Comparison of ENCODE assay signal across 7 mouse cellular contexts in the genomic region with DNA sequence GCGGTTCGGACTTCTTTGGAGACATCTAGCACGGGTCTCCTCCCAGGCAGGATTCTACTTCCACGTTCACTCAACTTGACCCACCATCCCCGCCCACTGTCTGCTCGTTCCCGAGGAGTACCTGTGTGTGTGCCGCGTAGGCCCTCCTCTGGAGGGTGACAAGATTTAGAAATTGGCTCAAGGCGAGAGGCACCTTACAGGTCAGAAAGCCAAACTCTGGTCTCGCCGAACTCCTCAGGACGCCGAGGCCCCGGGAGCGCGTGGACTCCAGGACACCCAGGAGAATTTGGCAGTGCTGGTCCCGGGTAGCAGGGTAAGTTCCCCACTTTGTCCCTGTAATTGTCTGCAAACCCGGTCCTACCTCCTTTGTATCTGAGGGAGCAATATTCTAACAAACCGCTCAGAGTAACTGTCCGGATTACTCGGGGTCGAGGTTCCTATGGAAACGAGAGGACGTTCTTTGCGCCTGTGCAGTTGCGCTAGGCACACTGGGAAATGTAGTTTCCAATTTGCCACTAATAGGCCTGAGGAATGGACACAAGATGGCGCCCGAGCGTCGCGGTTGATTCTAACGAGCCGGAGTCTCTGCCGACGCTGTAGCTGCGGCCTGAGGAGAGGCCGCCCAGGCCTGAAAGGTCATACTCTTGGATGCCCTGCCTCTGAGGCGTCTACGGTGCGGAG. TPM values are rescaled to one million over a fixed set of nuclear protein-coding genes. Genes with fewer than 3 reads are reported as not detected.
DNase-seq lines count a peak whose midpoint lies in the region; ATAC-seq and TF ChIP-seq lines count a peak whose summit lies in the region.

No protein-coding gene starts in this region.

- peak overlapping the region; percentile 81 for H3K4me2 ChIP-seq in embryonic facial prominence, embryonic 12.5 days (replicated peaks)
- peak overlapping the region; percentile 92 for H3K4me2 ChIP-seq in limb, embryonic 12.5 days
- peak overlapping the region; percentile 68 for H3K4me2 ChIP-seq in midbrain, embryonic 15.5 days

- no peaks in the 10 kb centered on the region for H3K9me3 ChIP-seq in embryonic facial prominence, embryonic 12.5 days
- H3K9me3 ChIP-seq in limb, embryonic 12.5 days: peaks cover 3% of the 10 kb centered on the region; the same call in 1 of the 2 replicates
- H3K9me3 ChIP-seq in midbrain, embryonic 15.5 days: no peaks in the 10 kb centered on the region

- H3K9ac ChIP-seq in embryonic facial prominence, embryonic 12.5 days: peak overlapping the region; percentile 52
- H3K9ac ChIP-seq in limb, embryonic 12.5 days (replicated peaks): peak overlapping the region; percentile 66
- H3K9ac ChIP-seq in midbrain, embryonic 15.5 days: peak overlapping the region; percentile 55

- peak overlapping the region; percentile 58 for H3K4me3 ChIP-seq in embryonic facial prominence, embryonic 12.5 days
- peak overlapping the region; percentile 67 for H3K4me3 ChIP-seq in kidney, adult 2 months (ENCODE audit: insufficient read depth, low read depth, low read length)
- peak overlapping the region; percentile 61 for H3K4me3 ChIP-seq in limb, embryonic 12.5 days (replicated peaks)
- peak overlapping the region; percentile 51 for H3K4me3 ChIP-seq in midbrain, embryonic 15.5 days
- H3K4me3 ChIP-seq in spleen, adult 2 months (ENCODE audit: extremely low read depth, insufficient read depth, insufficient read length): peak overlapping the region; percentile 62

- H3K27ac ChIP-seq in embryonic facial prominence, embryonic 12.5 days: no peak overlapping the region
- peak overlapping the region; percentile 50 for H3K27ac ChIP-seq in kidney, adult 2 months (ENCODE audit: insufficient read depth, low read depth, low read length)
- no peak overlapping the region for H3K27ac ChIP-seq in limb, embryonic 12.5 days
- peak overlapping the region; percentile 40; the same call in 1 of the 2 replicates for H3K27ac ChIP-seq in midbrain, embryonic 15.5 days
- H3K27ac ChIP-seq in spleen, adult 2 months (ENCODE audit: insufficient read depth, low read length): no peak overlapping the region

- TF ChIP-seq POLR2A in kidney, adult 2 months (IDR thresholded peaks at IDR 0.05; ENCODE audit: low read depth, low read length): no peak
- TF ChIP-seq POLR2A in spleen, adult 2 months (IDR thresholded peaks at IDR 0.05; ENCODE audit: low read depth, low read length): no peak

- peak; percentile 97 for TF ChIP-seq CTCF in kidney, adult 2 months (conservative IDR thresholded peaks at IDR 0.05; ENCODE audit: insufficient read depth, insufficient read length, low read depth, low read length)
- peak; percentile 97 for TF ChIP-seq CTCF in spleen, adult 2 months (IDR thresholded peaks at IDR 0.05; ENCODE audit: extremely low read depth, insufficient read depth, insufficient read length, insufficient replicate concordance)

- DNase-seq in adrenal gland, postnatal 25 days: peak; percentile 91
- peak; percentile 95 to 98 for DNase-seq in heart, adult 18-20 months
- peak; percentile 97 for DNase-seq in kidney, adult 2 months
- DNase-seq in spleen, adult 2 months (ENCODE audit: low read depth in 1 of 2, low spot score in 2 of 2): peak; percentile 85 to 89

- no peaks in the 10 kb centered on the region for H3K27me3 ChIP-seq in embryonic facial prominence, embryonic 12.5 days
- H3K27me3 ChIP-seq in kidney, adult 2 months (replicated peaks; ENCODE audit: control insufficient read depth, insufficient read depth, low read length): no peaks in the 10 kb centered on the region
- no peaks in the 10 kb centered on the region for H3K27me3 ChIP-seq in limb, embryonic 12.5 days
- no peaks in the 10 kb centered on the region for H3K27me3 ChIP-seq in midbrain, embryonic 15.5 days (replicated peaks)
- no peaks in the 10 kb centered on the region for H3K27me3 ChIP-seq in spleen, adult 2 months (ENCODE audit: control insufficient read depth, insufficient read depth, low read length)

- H3K4me1 ChIP-seq in embryonic facial prominence, embryonic 12.5 days: no peaks in the 10 kb centered on the region
- no peaks in the 10 kb centered on the region; the same call in 1 of the 2 replicates for H3K4me1 ChIP-seq in kidney, adult 2 months (ENCODE audit: control insufficient read depth, insufficient read depth, low read length)
- H3K4me1 ChIP-seq in limb, embryonic 12.5 days (replicated peaks): peaks cover 8% of the 10 kb centered on the region; the same call in 1 of the 2 replicates
- H3K4me1 ChIP-seq in midbrain, embryonic 15.5 days: peaks cover 15% of the 10 kb centered on the region
- H3K4me1 ChIP-seq in spleen, adult 2 months (ENCODE audit: control insufficient read depth, insufficient read depth, insufficient read length): peaks cover 4% of the 10 kb centered on the region; the same call in 1 of the 2 replicates

- ATAC-seq in embryonic facial prominence, embryonic 12.5 days (ENCODE audit: insufficient number of reproducible peaks, insufficient read depth, low FRiP score, low TSS enrichment): peak; percentile 85
- ATAC-seq in limb, embryonic 12.5 days (ENCODE audit: insufficient number of reproducible peaks, insufficient read depth, low FRiP score, low TSS enrichment, low read depth): peak; percentile 90
- ATAC-seq in midbrain, embryonic 15.5 days (replicated peaks): peak; percentile 96

- no peaks in the 10 kb centered on the region for H3K36me3 ChIP-seq in embryonic facial prominence, embryonic 12.5 days
- no peaks in the 10 kb centered on the region for H3K36me3 ChIP-seq in kidney, adult 2 months (ENCODE audit: control insufficient read depth, insufficient read depth, low read length)
- no peaks in the 10 kb centered on the region for H3K36me3 ChIP-seq in limb, embryonic 12.5 days
- H3K36me3 ChIP-seq in midbrain, embryonic 15.5 days (replicated peaks): no peaks in the 10 kb centered on the region
- no peaks in the 10 kb centered on the region for H3K36me3 ChIP-seq in spleen, adult 2 months (ENCODE audit: control insufficient read depth, insufficient read depth, low read length)

- under 1% methylated on average over 41 of the region's 41 CpGs for WGBS in embryonic facial prominence, embryonic 12.5 days
- under 1% methylated on average over 41 of the region's 41 CpGs for WGBS in kidney, adult 2 months
- WGBS in limb, embryonic 12.5 days: under 1% methylated on average over 41 of the region's 41 CpGs
- WGBS in midbrain, embryonic 15.5 days: under 1% methylated on average over 41 of the region's 41 CpGs
- under 1% methylated on average over 41 of the region's 41 CpGs for WGBS in spleen, adult 2 months

RNA-seq across cellular contexts. Expression of gene Ssh3, which starts 11.6 kb away (rescaled TPM):
- total RNA-seq in adrenal gland, postnatal 25 days (2021): 35.6 and 52.3 TPM in 2 replicates
- polyA plus RNA-seq in embryonic facial prominence, embryonic 12.5 days (2016; fragmentation: Nextera tagmentation; extraction: Ambion mirVana): 11.1 and 11.5 TPM in 2 replicates
- 1 to 10 TPM; 5.6 to 7.4 TPM for total RNA-seq in heart, adult 18-20 months (2021)
- 39.0 and 61.4 TPM in 2 replicates for polyA plus RNA-seq in kidney, adult 2 months (2012; rRNA removed)
- 9.1 and 11.6 TPM in 2 replicates for polyA plus RNA-seq in limb, embryonic 12.5 days (2016; fragmentation: Nextera tagmentation; extraction: Ambion mirVana)
- 12.2 and 16.2 TPM in 2 replicates for polyA plus RNA-seq in midbrain, embryonic 15.5 days (2015; fragmentation: Nextera tagmentation; extraction: Ambion mirVana)
- polyA plus RNA-seq in spleen, adult 2 months (2012; rRNA removed): 43.3 and 51.1 TPM in 2 replicates

RNA-seq across cellular contexts. Expression of gene Ankrd13d, which starts 25.6 kb away (rescaled TPM):
- 4.3 and 4.9 TPM in 2 replicates for total RNA-seq in adrenal gland, postnatal 25 days (2021)
- 11.0 and 13.4 TPM in 2 replicates for polyA plus RNA-seq in embryonic facial prominence, embryonic 12.5 days (2016; fragmentation: Nextera tagmentation; extraction: Ambion mirVana)
- 1 to 10 TPM in 1 of 2 experiments, under 1 TPM in 1; 0.92 to 2.1 TPM for total RNA-seq in heart, adult 18-20 months (2021)
- polyA plus RNA-seq in kidney, adult 2 months (2012; rRNA removed): 4.2 and 5.1 TPM in 2 replicates
- polyA plus RNA-seq in limb, embryonic 12.5 days (2016; fragmentation: Nextera tagmentation; extraction: Ambion mirVana): 12.6 and 12.9 TPM in 2 replicates
- polyA plus RNA-seq in midbrain, embryonic 15.5 days (2015; fragmentation: Nextera tagmentation; extraction: Ambion mirVana): 53.9 and 57.1 TPM in 2 replicates
- polyA plus RNA-seq in spleen, adult 2 months (2012; rRNA removed): 16.1 and 17.7 TPM in 2 replicates

RNA-seq across cellular contexts. Expression of gene Pold4, which starts 25.7 kb away (rescaled TPM):
- total RNA-seq in adrenal gland, postnatal 25 days (2021): 56.8 and 60.4 TPM in 2 replicates
- polyA plus RNA-seq in embryonic facial prominence, embryonic 12.5 days (2016; fragmentation: Nextera tagmentation; extraction: Ambion mirVana): 14.9 and 21.6 TPM in 2 replicates
- total RNA-seq in heart, adult 18-20 months (2021): 10 to 100 TPM in 1 of 2 experiments, 1 to 10 TPM in 1; 9.1 to 19.9 TPM
- 96.1 and 99.8 TPM in 2 replicates for polyA plus RNA-seq in kidney, adult 2 months (2012; rRNA removed)
- polyA plus RNA-seq in limb, embryonic 12.5 days (2016; fragmentation: Nextera tagmentation; extraction: Ambion mirVana): 13.8 and 16.2 TPM in 2 replicates
- 20.4 and 20.6 TPM in 2 replicates for polyA plus RNA-seq in midbrain, embryonic 15.5 days (2015; fragmentation: Nextera tagmentation; extraction: Ambion mirVana)
- 233 and 309 TPM in 2 replicates for polyA plus RNA-seq in spleen, adult 2 months (2012; rRNA removed)

RNA-seq across cellular contexts. Expression of gene AC109138.7, which starts 43.2 kb away (rescaled TPM):
- total RNA-seq in adrenal gland, postnatal 25 days (2021): not detected in 2 replicates
- polyA plus RNA-seq in embryonic facial prominence, embryonic 12.5 days (2016; fragmentation: Nextera tagmentation; extraction: Ambion mirVana): not detected in 2 replicates
- total RNA-seq in heart, adult 18-20 months (2021): not detected
- 3.4 TPM in 1 of 2 replicates, not detected in the other for polyA plus RNA-seq in kidney, adult 2 months (2012; rRNA removed)
- polyA plus RNA-seq in limb, embryonic 12.5 days (2016; fragmentation: Nextera tagmentation; extraction: Ambion mirVana): not detected in 2 replicates
- polyA plus RNA-seq in midbrain, embryonic 15.5 days (2015; fragmentation: Nextera tagmentation; extraction: Ambion mirVana): not detected in 2 replicates
- not detected in 2 replicates for polyA plus RNA-seq in spleen, adult 2 months (2012; rRNA removed)

RNA-seq across cellular contexts. Expression of gene Clcf1, which starts 43.3 kb away (rescaled TPM):
- 11.0 and 14.5 TPM in 2 replicates for total RNA-seq in adrenal gland, postnatal 25 days (2021)
- 8.5 and 9.7 TPM in 2 replicates for polyA plus RNA-seq in embryonic facial prominence, embryonic 12.5 days (2016; fragmentation: Nextera tagmentation; extraction: Ambion mirVana)
- 1 to 10 TPM; 1.2 to 2.3 TPM for total RNA-seq in heart, adult 18-20 months (2021)
- 13.6 TPM in 2 replicates for polyA plus RNA-seq in kidney, adult 2 months (2012; rRNA removed)
- polyA plus RNA-seq in limb, embryonic 12.5 days (2016; fragmentation: Nextera tagmentation; extraction: Ambion mirVana): 8.6 and 9.1 TPM in 2 replicates
- 0.79 and 0.88 TPM in 2 replicates for polyA plus RNA-seq in midbrain, embryonic 15.5 days (2015; fragmentation: Nextera tagmentation; extraction: Ambion mirVana)
- 128 and 163 TPM in 2 replicates for polyA plus RNA-seq in spleen, adult 2 months (2012; rRNA removed)

Comparison
In these comparisons a context has a peak if more than half of its experiments do, and no peak if none do; other contexts are left out.
1. H3K27ac ChIP-seq: peak in kidney, adult 2 months (single experiment) and midbrain, embryonic 15.5 days (single experiment); none in embryonic facial prominence, embryonic 12.5 days (single experiment), limb, embryonic 12.5 days (single experiment) and spleen, adult 2 months (single experiment).
2. Peak in every context shown above with its lines, with median percentiles within 50 percentile points of each other: DNase-seq, ATAC-seq, H3K4me2 ChIP-seq, H3K4me3 ChIP-seq and H3K9ac ChIP-seq.